Mouse (Mus musculus) cerebellum, postnatal 36 days (tissue): ENCODE measurements around the gene Cdh22.

Experiments
- DNase-seq, 2 experiments: peaks; one replicate each; pipeline ENCODE4 v3.0.0; 2021 to 2022; ENCODE audit warnings: mixed read lengths in 2 of 2

The Cdh22 gene

GRCm38 (mm10) chr2:165248967-165249366 is 14.3 kb upstream of the Cdh22 start:
- DNase-seq: no peak

DNA sequence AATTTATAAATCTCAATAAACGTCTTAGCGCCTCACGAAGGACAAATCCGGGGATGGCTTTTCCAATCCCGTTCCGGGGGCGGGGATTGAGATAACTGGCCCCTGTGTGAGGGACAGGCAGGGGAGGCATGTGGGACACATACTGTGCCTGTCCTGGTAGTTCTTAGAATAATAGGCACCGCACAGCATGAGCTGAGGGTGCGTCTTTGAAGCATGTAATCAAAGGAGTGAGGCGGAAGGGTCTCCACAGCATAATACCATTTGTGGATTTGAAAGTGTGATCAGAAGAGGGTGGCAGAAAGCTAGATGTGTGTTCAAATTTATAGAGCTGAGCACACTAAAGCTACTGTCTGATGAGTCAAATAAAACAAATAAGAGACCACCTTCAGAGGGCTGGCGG is 11.7 kb upstream of the Cdh22 start:
- no peak for DNase-seq

DNA sequence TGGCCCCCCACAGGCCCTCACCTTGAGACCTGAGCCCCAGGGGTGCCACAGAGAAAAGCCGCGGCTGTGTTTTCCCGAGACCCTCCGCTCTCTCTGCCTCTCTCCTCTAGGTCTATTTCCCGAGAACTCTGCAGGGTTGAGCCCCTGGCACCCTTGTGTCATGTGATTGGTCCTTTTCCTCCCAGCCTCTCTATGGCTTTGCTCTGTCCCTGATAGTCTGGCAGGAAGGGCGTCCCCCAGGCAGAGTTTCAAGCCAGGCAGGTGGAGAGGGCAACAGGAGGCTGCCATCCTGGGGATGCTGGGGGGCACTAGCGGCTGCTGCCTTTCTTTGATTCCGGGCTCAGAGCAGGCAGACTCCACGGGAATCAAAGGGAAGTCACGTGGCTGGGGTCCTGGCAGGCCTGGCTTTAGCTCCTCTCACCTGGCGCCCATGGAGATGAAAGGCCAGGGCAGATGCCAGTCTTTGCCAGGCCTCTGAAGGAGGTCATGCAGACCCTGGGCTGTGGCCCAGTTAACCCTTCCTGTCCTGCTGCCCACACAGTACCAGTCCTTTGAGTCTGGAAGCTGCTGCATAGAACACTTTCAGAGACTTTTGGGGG is 8.6 kb upstream of the Cdh22 start:
- DNase-seq: peak; percentile 78

DNA sequence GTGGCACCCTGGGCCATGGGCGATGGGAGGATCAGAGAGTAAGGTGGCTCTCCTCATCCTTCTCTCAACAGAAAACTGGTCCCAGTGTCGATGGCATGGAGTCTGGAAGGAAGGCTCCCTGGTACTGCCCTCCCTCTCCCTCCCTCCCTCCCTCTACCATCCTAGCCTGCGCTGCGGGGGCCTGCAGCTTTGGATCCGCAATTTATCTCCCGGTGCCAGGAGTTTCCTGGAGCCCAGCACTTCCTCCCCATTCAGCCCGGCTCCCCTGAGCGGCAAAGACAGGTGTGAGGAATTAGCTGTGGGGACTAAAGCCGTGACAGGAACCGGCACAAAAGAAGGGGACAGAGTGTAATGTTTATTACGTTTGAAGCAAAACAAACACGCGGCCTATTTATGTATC is 7.9 kb upstream of the Cdh22 start:
- DNase-seq: peak in 1 of 2 experiments; percentile 59

- DNase-seq: no peak
These were observed 7.1 kb upstream of the Cdh22 start for GRCm38 (mm10) chr2:165241786-165242185.

DNA sequence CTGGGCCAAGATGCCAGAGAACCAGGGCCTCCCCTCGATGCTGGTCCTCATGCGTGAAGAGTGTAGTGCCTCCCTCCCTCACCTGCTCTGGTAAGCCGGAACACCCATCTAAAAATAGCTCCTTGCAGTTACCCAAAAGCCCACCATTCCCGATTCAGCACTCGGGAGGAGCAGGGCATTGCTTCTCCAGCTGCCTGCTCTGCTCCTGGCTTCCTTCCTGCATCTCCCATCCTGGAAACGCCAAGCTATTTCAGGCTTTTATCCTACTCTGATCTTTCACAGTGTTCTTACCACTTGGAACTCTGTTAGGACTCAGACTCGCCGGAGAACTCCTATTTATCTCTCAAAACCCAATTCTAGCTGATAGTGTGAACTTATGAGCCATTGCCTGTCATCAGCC is 5.7 kb upstream of the Cdh22 start:
- no peak for DNase-seq

GRCm38 (mm10) chr2:165239533-165240144 is 5.0 kb upstream of the Cdh22 start:
- no peak for DNase-seq

- no peak for DNase-seq
These were observed 3.9 kb upstream of the Cdh22 start for GRCm38 (mm10) chr2:165238416-165239145.

- peak in 1 of 2 experiments; percentile 51 for DNase-seq
These were observed 401 bp downstream of the Cdh22 start for GRCm38 (mm10) chr2:165234291-165234612.

- DNase-seq: peak; percentile 61 to 72
These were observed 962 bp downstream of the Cdh22 start for GRCm38 (mm10) chr2:165233491-165234290.

- peak in 1 of 2 experiments; percentile 45 for DNase-seq
These were observed 5.6 kb downstream of the Cdh22 start for GRCm38 (mm10) chr2:165229050-165229449.

DNA sequence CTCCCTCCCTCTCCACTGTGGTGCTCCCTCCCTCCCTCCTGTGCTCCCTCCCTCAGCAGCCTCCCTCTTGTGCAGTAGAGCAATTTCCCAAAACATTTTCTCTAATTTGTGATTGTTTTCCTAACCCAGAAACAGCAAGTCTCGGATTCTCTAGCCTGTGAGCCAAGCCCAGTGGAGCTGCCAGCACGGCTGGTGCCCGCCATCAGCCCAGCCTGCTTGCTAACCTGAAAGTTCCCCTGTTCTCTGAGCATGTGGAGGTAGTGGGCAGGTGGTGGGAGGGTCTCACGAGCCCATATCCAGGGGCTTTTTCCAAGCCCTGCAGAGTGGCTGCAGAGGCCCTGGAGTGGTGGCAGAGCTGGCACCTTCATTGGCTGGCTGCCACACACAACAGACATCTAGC is 10.8 kb downstream of the Cdh22 start:
- peak; percentile 59 to 60 for DNase-seq

- DNase-seq: no peak
These were observed 12.7 kb downstream of the Cdh22 start for GRCm38 (mm10) chr2:165221952-165222351.

DNA sequence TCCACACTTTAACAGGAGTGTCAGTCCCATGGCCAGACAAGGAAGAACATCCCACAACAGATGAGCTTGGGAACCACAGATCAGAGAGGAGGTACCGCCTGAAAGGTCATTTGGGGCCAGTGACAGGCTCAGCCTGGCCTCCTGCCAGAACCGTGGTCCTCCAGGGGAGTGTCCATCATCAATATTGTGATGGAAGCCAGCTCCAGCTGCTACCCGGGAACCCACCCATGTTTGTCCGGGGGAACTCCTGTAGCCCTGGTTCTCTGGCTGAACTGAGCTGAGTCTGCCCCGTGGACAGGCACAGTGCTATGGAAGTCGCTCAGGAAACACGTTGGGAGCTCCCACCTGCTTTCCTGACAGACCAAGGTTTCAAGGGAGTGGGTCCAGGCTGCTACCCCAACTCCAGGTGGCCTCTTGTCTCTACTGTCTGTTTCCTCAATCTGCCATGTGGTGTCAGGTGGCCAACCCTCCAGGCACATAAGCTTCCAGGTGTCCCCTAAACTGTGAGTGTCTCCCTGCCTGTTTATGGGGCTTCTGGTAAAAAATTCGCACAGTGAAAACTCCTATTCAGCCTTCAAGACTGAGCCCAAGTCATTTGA is 14.2 kb downstream of the Cdh22 start:
- DNase-seq: no peak

GRCm38 (mm10) chr2:165218954-165219353 is 15.7 kb downstream of the Cdh22 start:
- DNase-seq: no peak

DNA sequence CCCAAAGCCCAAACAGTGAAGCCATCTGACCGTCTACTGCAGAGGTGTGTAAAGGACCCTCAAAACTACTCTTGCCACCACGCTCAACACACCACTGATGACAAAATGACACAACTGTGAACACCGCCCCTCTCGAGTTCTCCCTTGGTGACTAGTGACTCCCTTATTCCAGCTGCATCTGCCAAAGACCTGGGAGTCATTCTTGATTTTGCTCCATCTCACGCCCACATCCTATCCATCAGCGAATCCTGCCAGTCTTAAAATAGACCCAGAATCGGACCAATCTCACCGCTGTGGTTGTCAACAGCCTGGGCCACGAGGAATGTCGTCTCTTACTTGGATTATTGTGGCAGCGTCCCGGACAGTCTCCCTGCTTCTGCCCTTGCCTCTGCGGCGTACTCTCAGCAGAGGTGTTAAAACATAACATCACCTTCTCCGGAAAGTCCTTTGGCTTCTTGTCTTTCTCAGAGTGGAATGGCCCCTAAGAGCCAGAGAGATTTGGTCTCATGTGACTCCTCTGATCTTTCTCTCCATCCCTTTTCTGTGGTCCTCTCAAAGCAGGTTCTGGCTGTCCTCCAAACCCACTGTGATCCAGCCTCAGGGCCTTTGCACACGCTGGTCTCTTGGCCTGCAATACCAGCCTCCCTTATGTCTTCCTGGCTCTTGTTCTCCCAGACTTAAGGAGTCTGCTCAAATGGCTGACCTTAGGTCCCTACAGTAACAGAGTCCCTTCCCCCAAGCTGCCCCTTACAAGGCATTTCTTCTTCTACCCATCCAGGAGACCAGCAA is 17.1 kb downstream of the Cdh22 start:
- DNase-seq: peak in 1 of 2 experiments; percentile 37

- peak; percentile 74 for DNase-seq
These were observed 19.3 kb downstream of the Cdh22 start for GRCm38 (mm10) chr2:165215103-165215951.

GRCm38 (mm10) chr2:165211426-165212079 is 23.1 kb downstream of the Cdh22 start:
- no peak for DNase-seq

DNA sequence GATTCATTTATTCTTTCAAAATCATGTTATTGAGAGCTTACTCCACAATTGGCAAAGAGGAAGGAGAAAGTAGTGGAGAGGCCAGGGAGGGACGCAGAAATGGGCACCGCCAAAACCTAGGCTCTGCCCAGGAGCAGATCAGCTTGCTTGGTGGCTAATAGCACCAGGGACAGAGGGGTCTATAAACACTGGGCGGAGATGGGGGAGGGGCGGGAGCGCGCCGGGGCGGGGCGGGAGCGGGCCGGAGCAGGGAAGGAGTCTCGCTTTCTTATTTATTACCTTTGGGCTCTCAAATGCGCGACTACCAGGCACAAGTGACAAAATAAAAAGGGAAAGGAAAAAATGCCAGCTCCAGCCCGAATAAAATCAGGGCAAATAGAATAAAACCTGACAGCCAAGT is 23.7 kb downstream of the Cdh22 start:
- no peak for DNase-seq

- DNase-seq: no peak
These were observed 27.0 kb downstream of the Cdh22 start for GRCm38 (mm10) chr2:165207689-165208088.

DNA sequence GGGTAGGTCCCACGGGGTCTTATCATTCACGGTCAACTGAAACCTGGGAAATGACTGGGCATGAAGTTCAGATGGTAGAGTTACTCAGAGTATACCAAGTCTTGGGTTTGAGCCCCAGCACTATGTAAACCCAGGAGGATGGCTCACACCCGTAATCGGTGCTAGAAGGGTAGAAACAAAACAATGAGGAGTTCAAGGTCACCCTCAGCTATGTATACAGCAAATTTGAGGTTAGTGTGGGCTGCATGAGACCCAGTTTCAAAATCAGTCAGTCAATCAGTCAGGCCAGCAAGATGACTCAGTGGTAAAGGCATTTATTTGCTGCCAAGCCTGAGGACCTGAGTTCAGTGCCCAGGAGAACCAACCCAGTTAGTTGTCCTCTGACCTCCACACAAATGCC is 27.6 kb downstream of the Cdh22 start:
- no peak for DNase-seq
